Mouse (Mus musculus) kidney, adult 2 months (tissue): ENCODE data around the gene Odf2.

Source experiments
- CTCF ChIP-seq: fragments of 200-500 bp; conservative IDR thresholded peaks from 2 replicates; pipeline ENCODE4 v1.5.1; 2011; ENCODE audit warnings: low read depth, mild to moderate bottlenecking, control low read depth, low read length, moderate library complexity, mixed read lengths; ENCODE audit not compliant: insufficient read depth, insufficient read length
- POLR2A ChIP-seq: fragments of 200-500 bp; IDR thresholded peaks from one replicate; pipeline ENCODE4 v1.6.1; 2011; ENCODE audit warnings: low read depth, low read length, control low read depth

DNA sequence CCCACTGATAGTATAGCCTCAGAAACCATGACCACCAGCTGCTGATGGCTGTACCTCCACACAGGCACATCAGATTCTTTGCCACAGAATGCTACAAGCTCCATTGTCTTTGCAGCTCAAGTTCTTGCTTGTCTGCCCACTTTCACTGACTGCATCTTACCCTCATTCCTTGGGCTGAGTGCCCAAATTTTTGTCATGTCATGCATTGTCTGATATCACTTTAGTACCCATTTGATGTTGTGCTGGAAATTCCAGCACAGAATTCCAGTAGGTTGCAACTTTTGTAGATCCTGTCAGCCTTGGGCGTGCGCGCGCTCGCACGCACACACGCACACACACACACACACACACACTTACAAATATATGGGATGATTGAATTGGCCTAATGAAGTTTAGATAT is 72.2 kb downstream of the Odf2 start:
- TF ChIP-seq POLR2A (no peak), CTCF (no peak)
